24 mouse cellular contexts compared by ENCODE assay signal in the genomic region with DNA sequence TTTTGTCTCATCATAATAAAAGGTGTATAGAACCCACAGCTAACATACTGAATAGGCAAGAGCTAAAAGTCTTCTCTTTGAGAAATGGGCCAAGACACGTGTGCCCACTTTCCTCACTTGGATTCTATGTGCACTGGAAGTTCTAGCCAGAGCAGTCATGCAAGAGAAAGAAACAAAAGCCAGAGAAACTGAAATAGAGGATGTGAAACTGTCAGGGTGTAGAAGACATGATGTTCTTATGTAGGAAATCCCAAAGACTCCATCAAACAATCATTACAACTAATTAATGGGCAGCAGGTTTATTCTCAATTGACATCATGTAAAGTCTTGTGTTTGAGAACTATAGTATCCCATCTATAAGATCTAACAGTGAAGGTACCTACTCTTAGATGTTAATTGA.
"Had no signal": no experiment of that assay in that cellular context is flagged by ENCODE, and none has a peak within 500 bp of the region (broad histone marks: within the 10 kb centered on the region; RNA-seq: fewer than 3 reads in every experiment).

No protein-coding gene starts in this region.

- DNase-seq: gastrocnemius, adult 2 months; gastrocnemius, postnatal 10 days; gastrocnemius, postnatal 25 days; heart, adult 18-20 months; heart, postnatal 10 days; heart, postnatal 4 days; kidney, adult 18-20 months; kidney, adult 8-10 months; kidney, postnatal 10 days; kidney, postnatal 25 days; kidney, postnatal 4 days; liver had no signal

- H3K27me3 ChIP-seq: hindbrain, embryonic 12.5 days; intestine, embryonic 15.5 days; limb, embryonic 12.5 days had no signal

- H3K4me1 ChIP-seq: hindbrain, embryonic 10.5 days; hindbrain, embryonic 12.5 days; intestine, embryonic 15.5 days; limb, embryonic 10.5 days had no signal

- ATAC-seq: hindbrain, embryonic 16.5 days; inflammation-experienced regulatory T-cells, adult 6 months; intestine, embryonic 15.5 days; intestine, postnatal 0 days had no signal

- H3K9me3 ChIP-seq: heart, embryonic 12.5 days; hindbrain, embryonic 10.5 days; hindbrain, embryonic 12.5 days; intestine, embryonic 15.5 days; limb, embryonic 10.5 days; limb, embryonic 12.5 days had no signal

- H3K27ac ChIP-seq: gastrocnemius, adult 2 months; hindbrain, embryonic 10.5 days; hindbrain, embryonic 12.5 days; hindbrain, embryonic 14.5 days; intestine, embryonic 15.5 days; layer of hippocampus, adult 2 months; left cerebral cortex, adult 2 months; limb, embryonic 10.5 days; limb, embryonic 12.5 days had no signal

- H3K36me3 ChIP-seq: heart, embryonic 12.5 days; hindbrain, embryonic 10.5 days; hindbrain, embryonic 12.5 days; intestine, embryonic 15.5 days; limb, embryonic 10.5 days; limb, embryonic 12.5 days had no signal

- H3K4me3 ChIP-seq: gastrocnemius, adult 2 months; heart, embryonic 12.5 days; hindbrain, embryonic 10.5 days; hindbrain, embryonic 12.5 days; intestine, embryonic 15.5 days; layer of hippocampus, adult 2 months; left cerebral cortex, adult 2 months; limb, embryonic 10.5 days; limb, embryonic 12.5 days had no signal
